Mouse (Mus musculus) embryo, embryonic 10.5 days (tissue): Measurements from ENCODE around the gene Ldhd.
"Not testable (repeated sequence)": the region's sequence is repeated elsewhere in the genome, so short reads cannot be mapped to it uniquely, and the experiment has no call there.

ENCODE experiments used
- DNase-seq: peaks from one replicate; pipeline ENCODE4 v3.0.0-alpha.2; 2015; ENCODE audit warnings: low spot score

Gene Ldhd

DNA sequence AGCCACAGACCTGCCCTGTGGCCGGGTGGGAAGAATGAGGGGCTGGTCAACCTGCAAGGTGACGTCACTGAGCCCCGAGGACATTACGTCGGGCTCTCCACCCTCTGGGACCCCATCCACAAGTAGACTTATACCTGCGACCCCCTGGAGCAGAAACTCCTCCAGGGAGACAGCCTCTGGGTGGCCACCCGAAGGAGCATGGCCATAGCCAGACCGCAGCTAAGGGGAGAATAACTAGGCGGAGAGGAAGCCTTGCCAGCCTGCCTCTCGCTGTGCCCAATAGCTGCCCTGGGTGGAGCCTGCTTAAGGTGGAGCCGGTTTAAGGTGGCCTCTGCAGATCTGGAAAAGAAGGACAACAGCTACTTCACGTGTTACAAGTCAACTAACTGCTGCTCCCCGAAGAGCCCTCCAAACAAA is at the start of gene Ldhd:
Ldhd (minus strand) TSS at position 270 of the 417 bp plus-strand sequence.
- DNase-seq: no peak

DNA sequence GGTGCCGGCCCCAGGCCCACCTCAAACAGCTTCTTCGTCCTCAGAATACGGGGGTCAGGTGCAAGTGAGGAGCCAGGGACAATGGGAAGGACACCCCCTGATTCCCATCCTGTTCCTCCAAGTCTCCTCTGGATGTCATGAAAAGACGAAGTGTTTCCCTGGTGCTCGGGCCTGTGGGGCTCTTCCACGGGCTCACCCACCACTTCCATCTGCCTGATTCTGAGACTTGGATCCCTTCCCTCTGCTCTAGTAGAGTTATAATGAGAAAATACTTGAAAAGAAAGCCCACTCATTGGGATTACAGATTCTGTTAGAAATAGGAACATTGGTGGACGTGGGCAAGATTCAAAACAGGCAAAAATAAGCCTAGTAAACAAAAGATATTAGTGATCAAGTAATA is 48.7 kb upstream of the Ldhd start:
- DNase-seq: no peak

DNA sequence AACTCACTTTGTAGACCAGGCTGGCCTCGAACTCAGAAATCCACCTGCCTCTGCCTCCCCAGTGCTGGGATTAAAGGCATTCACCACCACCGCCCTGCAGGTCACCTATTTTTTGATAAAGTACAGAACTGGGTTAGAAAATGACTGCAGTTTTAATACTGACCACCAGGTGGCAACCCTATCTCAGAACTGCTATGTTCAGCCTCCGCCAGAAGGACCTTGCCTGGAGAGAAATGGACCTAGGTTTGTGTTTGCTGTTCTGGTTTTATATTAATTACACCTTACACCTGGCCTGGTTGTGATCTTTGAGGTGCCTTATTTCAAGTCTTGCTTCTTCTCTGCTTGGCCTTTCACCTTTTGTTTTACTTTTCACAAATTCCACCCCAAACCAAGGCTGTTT is 47.9 kb upstream of the Ldhd start:
- DNase-seq: peak; percentile 86

DNA sequence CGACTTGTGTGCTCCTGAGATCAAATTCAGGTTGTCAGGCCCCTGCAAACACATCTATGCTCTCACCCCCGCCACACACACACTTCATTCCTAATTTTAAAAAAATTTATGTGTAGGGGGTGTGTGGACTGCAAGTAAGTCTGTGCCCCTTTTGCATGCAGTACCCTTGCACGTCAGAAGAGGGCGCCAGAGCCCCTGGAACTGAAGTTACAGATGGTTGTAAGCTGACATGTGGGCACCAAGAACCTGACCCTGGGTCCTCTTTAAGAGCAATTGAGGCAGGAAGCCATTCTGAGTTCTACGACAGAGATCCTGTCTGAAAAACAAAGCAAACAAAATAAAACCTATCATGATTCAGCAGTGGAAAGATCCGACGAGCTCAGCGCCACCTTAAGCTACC is 46.1 kb upstream of the Ldhd start:
- no peak for DNase-seq

DNA sequence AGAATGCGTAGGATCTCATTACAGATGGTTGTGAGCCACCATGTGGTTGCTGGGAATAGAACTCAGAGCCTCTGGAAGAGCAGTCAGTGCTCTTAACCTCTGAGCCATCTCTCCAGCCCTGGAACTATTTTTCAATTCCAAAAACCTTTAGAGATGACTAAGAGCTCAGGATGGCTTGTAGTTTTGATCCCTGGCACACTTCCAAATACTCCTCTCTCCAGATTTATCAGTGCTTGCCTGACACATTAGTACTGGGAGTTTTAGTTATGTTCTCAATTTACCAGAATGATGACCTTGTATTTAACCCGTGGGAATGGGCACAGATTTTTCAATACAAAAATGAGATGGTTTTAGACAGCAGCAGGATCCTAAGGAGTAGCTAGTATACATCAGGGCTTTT is 36.6 kb upstream of the Ldhd start:
- no peak for DNase-seq

DNA sequence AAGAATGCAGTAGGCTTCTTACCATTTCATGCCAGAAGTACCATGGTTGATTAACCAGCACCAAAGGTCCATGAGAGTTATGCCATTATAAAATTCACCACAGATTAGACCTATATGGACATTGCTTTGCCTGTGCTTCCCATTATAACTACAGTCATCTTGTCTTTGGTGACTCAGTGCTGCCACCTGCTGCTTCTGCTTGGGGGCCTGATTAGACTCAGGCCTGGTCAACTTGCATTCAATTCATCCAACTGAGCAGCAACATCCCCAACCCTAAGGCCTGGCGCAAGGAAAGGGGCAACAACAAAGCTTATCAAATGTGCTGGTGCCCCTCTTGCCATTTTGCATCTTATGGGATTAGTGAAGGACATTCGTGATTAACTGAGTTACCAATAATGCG is 32.3 kb upstream of the Ldhd start:
- peak; percentile 74 for DNase-seq

DNA sequence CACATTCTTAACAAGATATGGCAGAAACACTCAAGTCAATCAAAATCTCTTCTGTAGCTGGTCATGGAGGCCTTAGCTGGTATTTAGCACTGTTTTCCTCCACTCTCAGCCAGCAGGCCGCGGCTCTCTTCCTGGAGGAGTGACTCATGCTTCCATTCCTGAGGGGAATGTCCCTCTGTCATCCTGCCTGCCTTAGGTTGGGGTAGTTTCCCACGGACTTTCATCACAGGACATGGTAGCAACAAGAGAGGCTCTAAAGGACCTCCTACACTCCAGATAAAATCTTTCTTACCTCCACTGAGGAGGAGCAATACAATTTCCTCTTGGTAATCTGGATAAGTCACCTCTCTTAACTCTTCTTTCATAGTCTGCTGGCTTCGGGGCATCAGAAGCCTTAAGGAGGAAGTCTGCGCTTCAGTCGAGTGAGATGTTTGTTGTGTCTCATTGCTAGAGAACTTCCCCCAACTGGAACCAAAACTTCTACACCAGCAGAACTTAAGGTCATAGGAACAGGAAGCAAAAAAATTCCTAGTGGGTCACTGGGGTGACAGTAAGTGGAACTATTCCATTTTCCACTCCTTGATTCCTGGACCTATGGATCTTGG is 28.7 kb upstream of the Ldhd start:
- no peak for DNase-seq

DNA sequence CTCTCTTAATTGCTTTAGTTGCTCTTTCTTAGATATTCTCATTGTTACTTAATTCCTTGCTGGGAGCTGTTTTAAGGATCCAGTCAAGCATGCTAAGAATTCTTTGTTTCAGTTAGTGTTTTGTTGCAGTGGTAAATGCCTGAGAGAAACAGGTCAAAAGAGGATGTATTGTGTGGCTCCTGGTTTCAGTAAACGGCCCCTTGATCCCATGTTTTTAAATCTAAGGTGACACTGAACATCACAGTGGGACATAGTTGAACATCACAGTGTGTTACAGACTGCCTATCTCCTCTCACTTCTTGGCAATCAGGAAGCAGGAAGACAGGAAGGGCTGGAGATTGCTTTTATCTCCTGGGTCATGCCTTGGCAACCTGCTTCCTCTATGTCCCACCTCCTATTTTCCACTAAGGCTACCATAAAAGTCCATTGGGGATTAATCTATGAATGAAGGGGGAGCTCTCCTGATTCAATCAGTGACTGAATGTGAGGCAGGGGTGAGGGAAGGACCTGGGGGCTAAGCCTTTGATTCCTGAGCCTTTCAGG is 27.2 kb upstream of the Ldhd start:
- no peak for DNase-seq

DNA sequence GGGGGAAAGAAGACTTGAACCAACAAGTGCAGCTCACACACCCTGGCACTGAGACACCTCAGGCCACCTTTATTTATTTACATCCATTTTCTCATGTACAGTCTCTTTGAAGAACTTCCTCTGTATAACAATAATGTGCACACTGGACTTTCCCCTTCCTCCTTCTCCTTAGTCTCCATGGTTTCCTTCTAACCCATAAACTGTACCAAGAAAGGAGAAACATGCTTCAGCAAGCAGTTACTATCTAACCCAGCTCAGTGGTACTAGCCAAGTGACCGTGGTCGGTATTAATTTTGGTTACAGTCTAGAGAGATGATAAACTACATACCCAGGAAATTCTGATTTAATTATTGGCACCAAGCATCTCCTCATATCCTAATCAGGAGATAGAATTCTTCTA is 23.4 kb upstream of the Ldhd start:
- no peak for DNase-seq

DNA sequence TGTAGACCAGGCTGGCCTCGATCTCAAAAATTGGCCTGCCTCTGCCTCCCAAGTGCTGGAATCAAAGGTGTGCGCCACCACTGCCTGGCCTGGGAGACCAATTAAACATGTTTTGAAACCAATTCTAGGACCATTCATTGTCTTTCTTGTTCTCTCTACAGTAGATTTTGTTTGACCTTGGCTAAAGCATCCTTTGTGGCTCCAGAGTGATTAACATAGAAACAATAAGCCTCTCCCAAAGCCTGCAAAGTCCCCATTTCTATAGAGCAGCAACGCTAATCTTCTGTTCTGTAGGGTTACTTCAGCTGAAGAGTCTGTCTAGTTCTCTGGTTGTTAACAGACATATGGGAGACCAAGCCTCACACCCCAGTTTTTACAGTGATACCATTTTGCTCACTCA is 20.5 kb upstream of the Ldhd start:
- no peak for DNase-seq

DNA sequence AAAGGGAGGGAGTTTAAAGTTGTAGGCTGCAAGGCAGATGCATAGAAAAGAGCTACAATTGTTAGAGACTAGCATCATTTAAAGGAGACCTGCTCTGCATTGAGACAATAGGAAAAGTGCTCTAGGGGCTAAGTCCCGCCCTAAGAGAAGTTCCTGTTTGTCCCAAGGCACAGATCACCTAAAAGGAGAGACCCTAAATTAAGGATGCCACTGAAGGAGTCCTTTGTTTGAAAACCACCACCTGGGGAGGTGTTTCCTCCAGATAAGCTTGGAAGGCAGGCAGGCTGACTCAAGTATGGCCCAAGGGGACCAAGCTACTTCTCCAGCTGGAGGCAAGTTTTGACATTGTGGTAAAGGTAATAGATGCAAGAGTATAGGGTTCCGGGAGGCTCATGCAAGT is 18.7 kb upstream of the Ldhd start:
- no peak for DNase-seq

DNA sequence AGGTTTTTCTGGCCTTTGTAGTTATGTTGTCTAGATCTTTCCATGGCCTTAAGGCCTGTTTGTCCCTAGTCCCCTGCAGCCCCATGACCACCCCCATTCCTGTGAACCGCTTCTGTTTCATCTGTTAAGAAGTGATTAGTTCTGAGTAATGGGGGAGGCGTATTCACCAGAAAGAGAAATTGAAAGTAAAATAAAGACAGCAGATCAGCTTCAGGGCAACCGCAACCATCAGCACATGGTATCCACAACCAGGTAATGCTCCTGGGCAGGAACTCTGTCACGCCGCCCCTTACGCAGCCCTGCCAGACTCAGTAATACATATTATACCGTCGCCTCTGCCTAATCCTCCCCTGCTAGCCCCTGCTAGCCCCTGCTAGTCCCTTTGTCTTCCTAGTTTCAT is 15.5 kb upstream of the Ldhd start:
- no peak for DNase-seq

DNA sequence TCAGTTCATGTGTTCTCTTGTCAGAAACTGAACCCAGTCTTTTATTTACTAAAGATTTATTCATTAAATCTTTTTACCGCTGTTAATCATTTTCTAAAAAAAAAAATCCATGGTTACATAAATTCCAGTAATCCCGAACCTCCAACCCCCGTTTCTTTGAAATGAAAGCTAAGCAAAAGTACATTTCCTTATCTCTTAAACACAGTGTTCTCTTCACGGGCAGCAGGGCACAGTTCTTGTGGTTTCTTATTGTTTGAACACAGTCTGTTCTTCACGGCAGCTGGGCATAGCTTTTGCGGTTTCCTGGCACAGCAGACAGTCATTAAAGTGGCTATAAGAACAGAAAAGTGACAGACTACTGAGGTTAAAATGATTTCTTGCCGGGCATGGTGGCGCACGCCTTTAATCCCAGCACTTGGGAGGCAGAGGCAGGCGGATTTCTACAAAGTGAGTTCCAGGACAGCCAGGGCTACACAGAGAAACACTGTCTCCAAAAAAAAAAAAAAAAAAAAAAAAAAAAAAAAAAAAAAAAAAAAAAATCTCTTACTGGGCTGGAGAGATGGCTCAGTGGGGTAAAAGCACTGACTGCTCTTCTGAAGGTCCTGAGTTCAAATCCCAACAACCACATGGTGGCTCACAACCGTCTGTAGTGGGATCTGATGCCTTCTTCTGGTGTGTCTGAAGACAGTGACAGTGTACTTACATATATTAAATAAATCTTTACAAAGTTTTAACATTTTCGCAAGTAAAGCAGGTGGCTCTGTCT is 14.3 kb upstream of the Ldhd start:
- not testable (repeated sequence) for DNase-seq

DNA sequence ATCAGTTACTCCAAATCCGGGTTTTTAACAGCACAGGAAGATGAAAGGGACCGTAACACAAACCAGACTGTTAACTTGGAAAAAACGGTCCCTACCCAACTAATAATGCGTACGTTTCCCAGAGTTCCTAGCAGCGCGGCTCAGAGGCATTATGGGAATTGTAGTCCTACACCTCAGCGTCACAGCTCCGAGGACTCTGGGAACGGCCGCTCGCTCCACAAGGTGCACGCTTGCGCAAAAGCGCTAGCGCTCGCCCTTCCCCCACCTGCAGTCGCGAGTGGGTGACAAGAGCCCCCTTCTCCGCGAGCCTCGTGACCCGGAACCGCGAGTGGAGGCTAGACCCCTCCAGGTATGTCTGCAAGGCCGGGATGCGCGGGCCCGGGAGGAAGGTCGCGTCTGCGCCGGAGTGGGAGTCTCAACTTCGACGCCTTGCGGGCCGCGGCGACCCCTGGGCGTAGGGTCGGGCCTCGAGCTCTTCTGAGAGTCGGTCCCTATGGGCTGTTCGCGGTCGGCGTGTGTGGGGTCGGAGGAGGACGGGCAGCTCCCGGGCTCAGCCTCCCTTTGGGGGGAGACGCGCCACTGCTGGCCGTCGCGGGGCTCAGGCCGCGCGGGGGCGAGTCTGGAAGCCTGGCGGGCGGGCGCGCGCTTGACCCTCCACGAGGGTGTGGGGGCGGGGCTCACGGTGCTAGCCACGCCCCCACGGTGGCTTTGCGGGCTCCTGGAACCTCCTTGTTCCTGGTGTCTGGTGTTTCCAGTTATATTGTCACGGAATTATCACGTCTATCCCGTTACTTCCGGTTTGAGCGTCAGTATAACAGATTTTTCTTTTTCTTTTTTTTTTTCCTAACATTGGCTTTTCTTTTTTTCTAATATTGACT is 13.3 kb upstream of the Ldhd start, which contains the start of gene Zfp1:
Zfp1 (plus strand) TSS at position 138 of the 878 bp plus-strand sequence.
- peak; percentile 97 for DNase-seq

DNA sequence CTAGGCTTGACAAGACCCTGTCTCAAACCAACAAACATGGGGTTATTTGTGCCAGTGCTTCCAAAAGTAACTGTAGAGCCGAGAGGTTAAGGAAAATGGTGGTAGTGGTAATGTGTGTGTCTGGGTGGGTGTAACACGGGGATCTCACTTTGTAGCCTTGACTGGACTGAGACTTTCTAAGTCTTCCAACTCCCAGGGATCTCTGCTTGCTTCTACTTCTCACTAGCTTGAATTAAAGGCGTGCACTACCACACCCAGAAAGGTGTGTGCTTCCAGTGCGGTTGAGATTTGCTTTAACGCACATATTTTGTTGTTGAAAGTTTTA is 12.7 kb upstream of the Ldhd start:
- no peak for DNase-seq

DNA sequence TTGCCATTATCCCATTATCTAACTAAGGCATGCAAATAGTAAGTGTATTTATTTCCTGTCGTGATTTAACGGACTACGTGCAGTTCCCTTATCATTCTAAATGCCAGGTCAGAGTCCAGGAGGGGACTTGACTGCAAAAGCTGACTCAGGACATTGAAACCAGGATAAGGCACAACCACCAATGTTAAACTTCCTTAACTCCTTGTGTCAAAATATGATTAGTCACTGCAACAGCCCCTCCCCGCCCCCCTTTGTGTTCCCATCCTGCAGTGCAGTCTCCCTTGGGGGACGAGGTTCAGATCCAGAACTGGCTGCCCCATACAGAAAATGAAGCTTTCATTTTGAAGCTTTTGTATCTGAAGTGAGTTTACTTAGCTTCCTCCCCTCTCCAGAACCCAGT is 12.3 kb upstream of the Ldhd start:
- DNase-seq: no peak

DNA sequence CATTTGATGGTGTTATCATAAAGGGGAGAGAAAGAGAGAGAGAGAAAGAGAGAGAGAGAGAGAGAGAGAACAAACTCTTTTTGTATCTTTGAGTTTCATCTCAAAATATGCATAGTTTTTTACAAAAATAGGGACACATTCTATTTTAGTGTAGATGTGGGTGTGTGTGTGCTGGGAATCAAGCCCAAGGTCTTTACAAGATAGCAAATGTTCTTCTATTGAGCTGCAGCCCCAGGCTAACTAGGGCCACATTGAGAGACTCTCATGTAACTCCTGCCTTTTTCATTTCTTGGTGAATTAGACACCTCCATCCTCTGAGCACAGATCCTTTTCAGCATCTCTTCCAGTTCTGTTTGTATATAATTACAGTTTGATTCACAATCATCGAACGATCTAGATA is 10.9 kb upstream of the Ldhd start:
- no peak for DNase-seq

DNA sequence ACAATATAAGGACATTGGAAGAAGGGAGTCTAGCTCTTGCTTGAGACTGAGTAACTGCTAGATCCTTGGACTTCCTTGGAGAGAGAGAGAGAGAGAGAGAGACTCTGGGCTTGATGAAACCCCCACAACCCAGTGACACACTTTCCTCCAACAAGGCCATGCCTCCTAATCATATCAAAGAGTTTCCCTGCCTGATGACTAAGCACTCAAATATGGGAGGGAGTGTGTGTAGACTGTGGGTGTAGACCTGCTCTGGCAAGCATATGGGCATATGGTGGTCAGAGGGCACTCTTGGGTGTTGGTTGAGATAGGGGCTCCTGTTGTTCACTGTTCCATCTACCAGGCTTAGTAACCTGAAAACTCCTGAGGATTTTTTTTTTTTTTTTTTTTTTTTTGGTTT is 7.9 kb upstream of the Ldhd start:
- no peak for DNase-seq

DNA sequence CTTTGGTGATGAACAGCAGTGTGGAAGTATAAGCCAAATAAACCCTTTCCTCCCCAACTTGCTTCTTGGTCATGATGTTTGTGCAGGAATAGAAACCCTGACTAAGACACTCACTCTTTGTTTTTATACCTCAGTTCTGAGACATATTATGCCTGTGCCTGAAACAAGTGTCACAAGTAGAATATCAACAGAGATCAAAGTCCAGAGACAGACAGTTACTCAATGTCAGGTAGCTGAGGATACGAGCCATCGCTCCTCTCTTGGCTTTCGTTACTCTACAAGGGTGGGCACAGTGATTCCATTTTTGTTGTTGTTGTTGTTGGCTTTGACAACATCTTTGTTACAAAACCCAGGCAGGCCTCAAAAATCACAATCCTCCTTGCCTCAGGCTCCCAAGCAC is 2.8 kb upstream of the Ldhd start:
- no peak for DNase-seq

DNA sequence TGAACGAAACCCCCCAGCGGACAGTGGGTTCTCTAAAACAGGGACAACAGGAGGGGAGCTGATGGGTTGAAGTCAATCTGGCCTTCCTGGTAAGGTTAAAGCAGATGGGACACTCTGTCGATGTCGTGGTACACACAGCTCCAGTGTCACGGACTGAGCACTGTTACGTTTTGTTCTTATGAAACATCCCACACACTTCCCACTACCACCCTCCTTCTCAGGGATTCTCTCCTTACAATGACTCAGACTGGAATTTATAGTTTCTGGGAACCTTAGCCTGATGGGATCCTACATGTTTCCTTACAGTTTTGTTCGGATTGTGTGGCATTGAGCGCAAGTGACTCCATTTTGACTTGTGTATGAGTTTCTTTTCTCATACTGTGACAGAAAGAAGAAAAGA is 1.4 kb upstream of the Ldhd start:
- no peak for DNase-seq

DNA sequence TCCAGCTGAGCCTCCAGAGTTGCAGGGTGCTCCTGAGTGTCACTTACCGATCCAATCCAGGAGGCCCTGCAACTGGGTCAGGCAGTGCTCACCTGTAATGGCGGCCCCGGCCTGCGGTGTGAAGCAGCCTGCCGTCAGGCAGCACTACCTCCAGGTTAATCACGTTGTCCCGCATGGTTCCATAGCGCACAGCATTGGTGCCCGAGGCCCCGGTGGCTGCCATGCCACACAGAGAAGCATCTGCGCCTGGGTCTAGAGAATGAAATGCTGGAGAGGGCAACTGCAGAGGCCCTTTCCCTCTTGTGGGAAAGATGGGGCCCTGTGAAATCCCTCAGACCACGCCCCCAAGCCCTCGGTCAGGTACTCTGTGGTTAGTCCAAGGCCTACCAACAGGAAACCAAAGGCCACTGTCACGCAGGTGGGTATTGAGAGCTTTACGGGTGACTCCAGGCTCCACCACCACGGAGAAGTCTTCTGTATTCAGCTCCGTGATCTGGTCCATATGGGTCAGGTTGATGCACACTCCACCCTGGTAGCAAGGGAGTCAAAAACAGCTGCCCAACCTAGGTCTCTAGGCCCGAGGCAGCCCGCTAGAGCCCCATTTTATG is 1.2 kb downstream of the Ldhd start:
- DNase-seq: no peak

DNA sequence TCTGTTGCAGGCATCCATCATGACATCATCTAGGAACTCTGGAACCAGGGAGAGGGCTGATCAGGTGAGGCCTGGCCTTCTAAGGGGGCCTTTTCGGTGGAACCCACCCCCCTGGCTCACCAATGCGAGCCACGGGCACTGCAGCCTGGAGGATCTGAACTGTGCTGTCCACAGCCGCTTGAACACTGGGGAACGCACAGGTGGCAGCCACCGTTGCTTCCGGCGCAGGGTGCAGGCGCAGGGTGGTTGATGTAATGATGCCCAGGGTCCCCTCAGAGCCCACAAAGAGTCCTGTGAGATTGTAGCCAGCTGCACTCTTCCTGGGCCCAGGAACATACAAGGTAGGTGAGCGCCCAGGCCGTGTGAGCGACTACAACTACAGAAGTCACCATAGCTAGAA is 1.8 kb downstream of the Ldhd start:
- DNase-seq: no peak
